Mouse (Mus musculus) cortical plate, adult 2 months (tissue): Measurements from ENCODE around the gene P4hb.

Experiments
- CTCF ChIP-seq: fragments of 200-500 bp; IDR thresholded peaks from 2 replicates; pipeline ENCODE4 v1.5.1; 2011; ENCODE audit warnings: mild to moderate bottlenecking, control low read depth, low read length; ENCODE audit not compliant: insufficient read depth; ENCODE audit errors: extremely low read depth
- POLR2A ChIP-seq: fragments of 200-500 bp; IDR thresholded peaks from 2 replicates; pipeline ENCODE4 v1.6.1; 2011; ENCODE audit warnings: mild to moderate bottlenecking, low read length, control low read depth; ENCODE audit not compliant: insufficient read depth; ENCODE audit errors: extremely low read depth

DNA sequence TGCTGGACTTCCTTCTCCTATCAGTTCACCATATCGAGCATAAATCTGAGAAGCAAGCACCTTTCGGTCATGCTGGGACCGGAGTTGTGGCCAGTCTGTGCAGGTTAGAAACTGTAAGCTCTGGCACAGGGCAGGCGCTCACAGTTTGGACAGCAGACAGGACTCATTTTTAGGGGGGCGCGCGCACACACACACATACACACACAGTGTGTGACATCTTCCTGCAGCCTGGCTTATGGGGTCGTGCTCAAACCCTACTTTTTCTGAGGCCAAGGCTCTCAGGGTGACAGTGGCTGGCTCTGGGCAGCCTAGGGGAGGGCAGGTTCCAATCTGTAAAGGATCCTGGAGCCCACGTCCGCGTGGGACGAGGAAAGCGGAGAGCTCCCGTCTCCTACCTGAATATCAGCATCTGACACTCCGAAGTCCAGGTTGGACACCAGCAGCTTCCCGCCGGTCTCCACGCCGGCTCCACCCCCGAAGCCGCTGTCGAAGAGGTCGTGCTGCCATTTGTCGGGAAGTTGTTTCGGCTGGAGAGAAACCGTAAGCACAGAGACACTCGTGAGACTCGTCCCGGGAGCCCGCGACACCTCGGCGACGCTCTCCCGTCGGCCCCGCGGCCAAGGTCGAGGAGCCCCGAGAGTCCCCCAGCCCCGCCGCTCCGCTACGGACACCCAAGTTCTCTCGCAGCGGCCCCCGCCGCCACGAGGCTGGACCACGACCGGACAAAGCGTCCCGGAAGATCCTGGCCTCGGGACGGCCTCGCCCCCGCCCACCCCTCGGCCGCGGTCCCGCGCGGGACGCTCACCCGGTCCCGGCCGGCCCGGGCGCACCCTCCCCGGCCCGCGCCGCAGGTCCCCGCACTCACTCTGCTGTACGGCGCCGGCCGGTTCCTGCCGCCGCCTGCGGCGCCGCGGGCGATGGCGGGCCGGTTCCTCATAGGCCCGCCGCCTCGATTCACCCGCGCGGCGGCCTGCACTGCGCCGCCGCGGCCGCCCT is 24.5 kb upstream of the P4hb start:
- TF ChIP-seq CTCF, result no peak
- no peak for TF ChIP-seq POLR2A
